Mouse (Mus musculus): ENCODE results near the gene Dnah12.
"Not testable (repeated sequence)": the region's sequence is repeated elsewhere in the genome, so short reads cannot be mapped to it uniquely, and the experiment has no call there.

Dnah12 gene

DNA sequence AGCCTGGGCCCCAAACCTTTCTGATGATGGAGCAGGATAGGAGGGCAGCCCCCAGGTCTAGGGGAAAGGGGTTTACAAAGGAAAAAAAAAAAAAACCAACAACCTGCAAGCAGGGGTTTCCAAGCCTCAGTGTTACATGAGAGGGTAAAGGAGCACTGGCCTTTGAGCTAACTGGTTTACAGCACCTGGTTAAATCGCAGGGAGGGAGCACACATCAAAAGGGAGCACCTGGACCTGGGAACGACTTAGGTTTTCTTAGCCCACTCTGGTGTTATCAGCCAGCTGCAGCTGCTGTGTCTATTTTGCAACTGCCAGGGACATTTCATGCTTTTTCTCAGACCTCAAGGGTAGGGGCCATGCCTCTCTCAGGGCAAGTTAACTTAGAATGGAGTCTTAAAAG, 26.6 kb downstream of the Dnah12 start:
- DNase-seq (ENCODE audit: low spot score in 2 of 2): not testable (repeated sequence)

DNA sequence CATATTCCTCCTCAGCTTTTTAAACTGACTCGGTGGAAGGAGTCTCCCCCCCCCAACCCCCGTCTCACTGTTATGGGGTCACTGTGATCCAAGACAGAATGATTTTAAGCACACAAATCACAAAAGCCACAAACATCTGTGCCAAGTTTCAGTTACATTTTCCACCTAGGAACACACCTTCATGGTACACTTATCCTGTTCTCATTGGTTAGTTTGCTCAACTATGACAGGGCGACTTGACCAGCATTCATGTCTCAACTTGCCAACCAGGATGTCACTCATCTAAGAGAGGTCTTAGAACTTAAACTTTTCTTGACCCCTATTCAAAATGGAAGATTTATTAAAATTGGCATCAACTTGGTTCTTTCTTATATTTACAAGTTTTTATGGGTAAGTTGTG, 31.8 kb downstream of the Dnah12 start:
- DNase-seq (ENCODE audit: low spot score in 2 of 2): no peak

DNA sequence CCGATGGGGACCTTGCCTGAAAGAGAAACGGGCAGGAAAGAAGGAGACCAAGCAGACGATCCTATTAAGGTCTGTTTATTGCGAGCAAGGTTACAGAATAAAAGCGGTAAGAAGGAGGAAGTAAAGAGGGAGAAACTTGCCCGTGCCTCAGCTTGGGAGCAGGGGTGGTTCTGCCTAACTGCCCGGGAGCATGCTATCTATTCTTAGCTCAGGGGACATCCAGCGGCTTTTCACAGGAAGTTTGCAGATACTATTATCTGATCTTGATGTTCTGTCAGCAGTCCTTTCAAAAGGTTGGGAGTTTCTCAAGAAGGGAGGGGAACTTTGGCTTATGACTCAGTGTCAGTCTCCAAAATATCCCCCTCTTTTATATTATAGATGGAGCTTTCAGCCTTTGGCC, 65.5 kb downstream of the Dnah12 start:
- no peak for DNase-seq (ENCODE audit: low spot score in 2 of 2)

DNA sequence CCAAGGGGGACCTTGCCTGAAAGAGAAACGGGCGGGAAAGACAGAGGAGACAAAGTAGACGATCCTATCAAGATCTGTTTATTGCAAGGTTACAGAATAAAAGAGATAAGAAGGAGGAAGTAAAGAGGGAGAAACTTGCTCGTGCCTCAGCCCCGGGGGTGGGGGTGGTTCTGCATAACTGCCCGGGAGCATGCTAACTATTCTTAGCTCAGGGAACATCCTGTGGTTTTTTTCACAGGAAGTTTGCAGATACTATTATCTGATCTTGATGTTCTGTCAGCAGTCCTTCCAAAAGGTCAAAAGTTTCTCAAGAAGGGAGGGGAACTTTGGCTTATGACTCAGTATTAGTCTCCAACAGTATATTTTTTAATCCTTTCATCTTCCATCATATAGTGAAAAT, 71.8 kb downstream of the Dnah12 start:
- DNase-seq (ENCODE audit: low spot score in 2 of 2): no peak

DNA sequence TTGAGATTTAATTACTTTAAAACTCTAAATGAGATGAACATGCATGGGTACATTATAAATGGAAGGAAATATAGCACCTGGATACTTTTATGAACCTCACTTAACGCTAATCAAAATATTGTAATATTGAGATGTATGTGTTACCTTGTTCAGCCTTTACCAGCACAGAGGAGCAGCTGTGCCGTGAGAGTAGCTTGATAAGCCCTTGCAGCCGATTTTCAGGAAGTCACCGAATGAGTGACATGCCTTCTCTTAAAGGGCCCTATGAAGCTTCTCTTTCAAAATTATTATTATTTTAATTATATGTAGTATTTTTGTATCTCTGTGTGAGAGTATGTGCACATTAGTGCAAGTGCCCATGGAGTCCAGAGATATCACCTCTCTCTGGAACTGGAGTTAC, 75.1 kb downstream of the Dnah12 start:
- no peak for DNase-seq (ENCODE audit: low spot score in 2 of 2)

DNA sequence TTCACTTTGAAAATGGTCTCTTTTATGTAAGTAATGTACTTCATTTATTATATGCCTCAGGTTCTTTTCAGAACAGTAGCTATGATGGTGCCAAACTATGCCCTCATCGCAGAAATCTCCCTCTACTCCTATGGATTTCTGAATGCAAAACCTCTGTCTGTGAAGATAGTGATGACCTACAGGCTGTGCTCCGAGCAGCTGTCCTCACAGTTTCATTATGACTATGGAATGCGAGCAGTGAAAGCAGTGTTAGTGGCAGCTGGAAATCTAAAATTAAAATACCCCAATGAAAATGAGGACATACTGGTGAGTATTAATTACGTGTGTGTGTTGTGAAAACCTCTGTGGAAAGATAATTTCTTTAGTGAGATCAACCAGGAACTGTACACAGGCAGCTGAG, 80.5 kb downstream of the Dnah12 start:
- DNase-seq (ENCODE audit: low spot score in 2 of 2): no peak

DNA sequence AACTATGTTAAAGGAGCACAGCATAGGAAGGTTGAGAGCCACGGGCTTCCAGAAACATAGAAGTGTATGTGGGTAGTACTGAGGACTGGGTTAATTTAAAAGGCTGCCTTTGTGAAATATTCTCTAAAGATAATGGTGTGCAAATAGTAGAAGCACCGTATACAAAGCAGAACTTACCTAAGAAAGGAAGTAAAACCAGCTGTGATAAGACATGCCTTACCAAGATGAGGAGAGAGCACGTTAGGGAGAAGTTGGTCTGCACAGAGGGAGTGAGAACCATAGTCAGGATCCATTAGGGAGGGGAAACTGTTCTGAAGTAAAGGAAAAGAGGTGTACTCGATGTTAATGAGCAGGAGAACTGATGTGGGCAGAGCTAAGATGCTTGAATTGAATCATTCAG, 90.7 kb downstream of the Dnah12 start:
- DNase-seq (ENCODE audit: low spot score in 2 of 2): no peak

DNA sequence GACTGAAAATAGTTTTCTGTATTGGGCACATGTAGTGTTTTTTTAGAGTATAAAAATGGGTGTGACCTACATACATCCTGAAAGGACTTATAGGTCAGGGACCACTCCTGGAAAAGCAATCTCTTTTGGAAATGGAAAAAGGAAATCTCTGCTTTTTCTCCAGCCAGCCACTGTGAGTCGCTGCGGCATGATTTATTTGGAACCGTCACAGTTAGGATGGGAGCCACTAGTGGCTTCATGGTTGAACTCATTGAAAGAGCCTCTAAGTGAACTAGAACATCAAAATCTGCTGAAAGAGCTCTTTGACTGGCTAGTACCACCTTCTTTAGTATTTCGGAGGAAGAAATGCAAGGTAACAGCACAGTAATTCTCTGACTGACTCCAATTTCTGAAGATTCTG, 92.6 kb downstream of the Dnah12 start:
- DNase-seq (ENCODE audit: low spot score in 2 of 2): no peak

DNA sequence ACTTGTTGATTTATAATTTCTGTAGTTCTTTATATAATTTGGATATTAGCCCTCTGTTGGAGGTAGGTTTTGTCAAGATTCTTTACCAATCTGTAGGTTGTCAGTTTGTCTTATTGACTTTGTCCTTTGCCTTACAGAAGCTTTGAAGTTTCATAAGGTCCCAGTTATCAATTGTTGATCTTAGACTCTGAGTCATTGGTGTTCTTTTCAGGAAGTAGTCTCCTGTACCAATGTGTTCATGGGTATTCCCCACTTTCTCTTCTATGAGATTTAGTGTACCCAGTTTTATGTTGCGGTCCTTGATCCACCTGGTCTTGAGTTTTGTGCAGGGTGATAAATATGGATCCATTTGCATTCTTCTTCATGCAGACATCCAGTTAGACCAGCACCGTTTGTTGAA, 101.4 kb downstream of the Dnah12 start:
- no peak for DNase-seq (ENCODE audit: low spot score in 2 of 2)

DNA sequence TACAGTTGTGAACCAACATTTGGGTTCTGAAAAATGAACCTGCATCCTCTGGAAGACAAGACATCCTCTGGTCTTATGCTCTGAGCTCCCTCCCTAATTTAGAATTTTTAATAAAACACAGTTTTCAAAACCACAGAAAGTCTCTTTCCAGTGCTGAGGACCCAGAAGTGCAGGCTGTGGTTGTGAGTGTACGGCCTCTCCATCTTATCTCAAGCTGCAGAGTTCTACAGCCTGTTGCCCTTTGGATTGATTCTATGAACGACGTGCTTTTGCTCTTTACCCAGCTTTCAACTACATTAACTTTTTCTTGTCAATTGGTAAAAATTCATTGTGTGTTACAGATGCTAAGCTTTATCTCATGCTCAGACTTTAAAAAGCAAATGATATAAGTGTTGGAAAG, 105.3 kb downstream of the Dnah12 start:
- no peak for DNase-seq (ENCODE audit: low spot score in 2 of 2)

DNA sequence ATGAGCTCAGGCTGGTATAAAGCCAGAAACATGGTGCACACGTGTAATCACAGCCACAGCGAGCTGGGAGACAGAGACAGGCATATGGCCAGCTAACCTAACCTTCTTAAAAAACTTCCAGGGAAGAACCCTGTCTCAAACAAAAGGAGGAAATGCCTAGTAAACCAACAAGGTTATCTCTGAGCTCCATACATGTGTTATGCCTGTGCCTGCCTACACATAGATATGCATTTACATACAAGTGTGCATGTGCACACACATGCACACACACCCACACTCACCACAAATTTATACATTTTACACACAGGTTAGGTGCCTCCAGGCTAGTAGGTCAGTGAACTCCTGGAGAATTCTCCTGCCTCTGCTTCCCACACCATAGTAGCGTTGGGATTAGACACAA, 106.2 kb downstream of the Dnah12 start:
- DNase-seq (ENCODE audit: low spot score in 2 of 2): no peak

DNA sequence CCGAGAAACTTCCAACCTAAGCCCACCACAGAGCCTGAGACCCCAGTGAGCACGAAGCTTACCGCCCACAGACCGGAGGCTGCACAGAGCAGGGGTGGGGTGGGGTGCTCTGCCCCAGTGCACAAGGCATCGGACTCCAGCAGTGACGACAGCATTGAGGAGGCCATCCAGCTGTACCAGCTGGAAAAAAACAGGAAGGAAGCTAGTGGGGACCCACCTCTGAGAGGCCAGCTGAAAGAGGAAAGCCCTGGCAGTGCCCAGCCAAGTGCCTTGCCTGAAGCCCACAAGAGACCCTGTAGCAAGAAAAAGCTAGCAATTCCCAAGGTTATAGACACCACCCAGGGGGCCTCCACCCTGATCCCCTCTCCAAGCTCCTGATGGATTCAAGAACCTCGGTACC, 112.4 kb downstream of the Dnah12 start:
- DNase-seq (ENCODE audit: low spot score in 2 of 2): no peak

DNA sequence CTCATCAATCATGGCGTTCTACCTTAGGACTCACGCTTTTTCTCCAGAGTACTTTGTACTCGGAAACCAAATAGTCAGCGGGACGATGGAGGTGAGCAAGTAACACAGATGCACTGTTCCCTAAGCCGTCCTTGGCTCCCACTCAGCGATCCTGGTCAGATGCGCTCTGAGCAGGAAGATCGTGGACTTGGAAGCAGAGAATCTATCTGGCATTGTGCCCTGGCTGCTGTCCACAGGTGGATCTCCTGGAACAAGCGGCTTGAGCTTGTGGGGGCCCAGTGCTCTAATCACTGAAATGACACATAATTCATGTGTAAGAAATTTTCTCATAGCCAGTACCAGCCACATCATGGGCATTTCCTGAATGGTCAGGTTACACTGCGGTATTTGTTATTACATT, 119.7 kb downstream of the Dnah12 start:
- no peak for DNase-seq (ENCODE audit: low spot score in 2 of 2)

DNA sequence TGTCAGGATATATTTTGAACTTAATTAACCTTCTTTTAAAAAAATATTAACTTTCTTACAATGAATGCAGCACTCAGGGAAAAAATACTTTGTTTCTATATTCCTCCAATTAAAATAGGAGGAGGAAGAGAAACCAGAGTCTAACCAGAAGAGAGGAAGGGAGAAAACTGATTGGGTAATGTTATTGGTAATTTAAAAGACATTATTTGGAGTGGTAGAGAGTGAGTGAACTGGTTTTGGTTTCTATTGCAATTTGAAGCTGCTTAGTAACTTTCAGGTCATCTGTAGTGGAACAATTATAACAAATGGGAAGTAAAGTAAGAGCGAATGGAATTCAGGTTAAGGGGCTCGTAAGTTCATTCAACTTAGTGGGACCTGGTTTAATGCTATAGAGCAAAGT, 120.8 kb downstream of the Dnah12 start:
- no peak for DNase-seq (ENCODE audit: low spot score in 2 of 2)

DNA sequence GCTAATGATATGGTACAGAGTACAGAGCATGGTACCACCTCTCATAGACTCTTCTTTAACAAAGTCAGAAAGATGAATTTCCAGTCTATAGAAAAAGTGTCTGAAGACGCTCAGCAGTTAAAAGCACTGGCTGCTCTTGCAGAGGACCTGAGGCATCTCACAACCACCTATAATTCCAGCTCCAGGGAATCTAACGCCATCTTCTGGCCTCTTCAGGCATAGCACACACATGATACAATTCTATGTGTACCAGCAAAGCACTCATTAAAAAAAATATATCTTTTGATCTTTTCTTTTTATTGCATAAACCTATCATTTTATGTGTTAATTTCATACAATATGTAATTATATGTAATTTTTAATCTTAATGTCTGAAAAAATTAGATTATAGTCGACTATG, 121.8 kb downstream of the Dnah12 start:
- DNase-seq (ENCODE audit: low spot score in 2 of 2): no peak

DNA sequence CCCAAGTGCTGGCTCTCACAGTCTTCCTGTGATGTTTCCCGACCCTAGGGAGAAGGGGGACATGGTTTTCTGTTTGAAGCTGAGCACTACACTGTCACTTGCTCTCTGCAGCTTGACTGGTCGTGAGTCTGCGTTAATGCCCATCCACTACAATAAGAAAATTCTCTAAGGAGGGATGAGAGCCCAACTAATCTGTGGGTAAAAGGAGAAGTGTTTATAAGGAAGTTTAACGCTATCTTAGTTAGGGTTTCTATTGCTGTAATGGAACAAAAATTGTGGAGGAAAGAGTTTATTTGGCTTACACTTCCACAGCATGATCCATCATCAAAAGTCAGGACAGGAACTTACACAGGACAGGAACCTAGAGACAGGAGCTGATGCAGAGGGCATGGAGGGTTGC, 123.7 kb downstream of the Dnah12 start:
- no peak for DNase-seq (ENCODE audit: low spot score in 2 of 2)

DNA sequence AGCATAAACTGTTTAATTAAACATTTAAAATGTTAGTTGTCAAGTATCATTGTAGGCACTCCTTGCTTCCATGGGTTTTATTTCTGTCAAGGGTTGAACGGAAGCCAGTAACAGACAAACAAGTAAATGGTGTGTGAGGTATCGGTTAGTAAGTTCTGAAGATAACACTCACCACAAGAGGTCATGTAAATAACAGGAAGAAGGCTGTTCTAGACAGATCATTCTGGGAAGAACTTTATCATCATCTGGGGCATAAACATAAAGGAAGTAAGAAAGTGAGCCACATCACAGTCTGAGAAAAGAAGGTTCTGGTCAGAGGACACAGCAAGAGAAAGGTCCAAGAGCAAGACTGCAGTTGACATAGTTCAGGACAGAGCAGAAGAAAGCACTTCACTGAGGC, 132.9 kb downstream of the Dnah12 start:
- no peak for DNase-seq (ENCODE audit: low spot score in 2 of 2)

DNA sequence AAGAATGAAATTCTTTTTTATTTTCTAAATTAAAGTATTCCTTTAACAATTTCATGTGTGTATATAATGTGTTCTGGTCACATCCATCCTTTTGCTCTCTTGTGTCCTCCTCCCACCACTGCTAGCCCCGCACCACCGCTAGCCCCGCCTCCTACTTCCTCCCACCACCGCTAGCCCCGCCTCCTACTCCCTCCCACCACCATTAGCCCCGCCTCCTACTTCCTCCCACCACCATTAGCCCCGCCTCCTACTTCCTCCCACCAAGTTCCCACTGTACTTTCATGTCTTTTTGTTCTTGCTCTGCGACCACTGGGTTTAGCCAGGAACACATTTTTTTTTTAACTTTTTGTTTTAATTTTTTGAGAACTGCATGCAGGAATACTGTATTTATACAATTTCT, 160.0 kb downstream of the Dnah12 start:
- no peak for DNase-seq (ENCODE audit: low spot score in 2 of 2)

DNA sequence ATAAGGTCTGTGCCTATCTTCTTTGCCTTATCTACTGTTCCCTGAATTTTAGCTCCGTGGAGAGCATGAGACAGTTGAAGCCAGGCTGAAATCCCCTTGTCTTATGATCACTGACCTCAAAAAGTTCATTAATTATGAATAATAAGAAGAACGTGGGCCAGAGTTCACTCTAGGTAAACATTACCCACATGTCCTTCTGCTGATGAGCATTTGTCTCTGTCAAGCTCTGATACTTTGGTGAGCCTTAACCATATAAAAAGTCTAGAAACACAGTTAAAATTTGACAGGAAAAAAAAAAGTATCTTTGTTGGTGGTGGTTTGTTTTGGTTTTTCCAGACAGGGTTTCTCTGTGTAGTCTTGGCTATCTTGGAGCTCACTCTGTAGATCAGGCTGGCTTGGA, 161.0 kb downstream of the Dnah12 start:
- DNase-seq (ENCODE audit: low spot score in 2 of 2): no peak

DNA sequence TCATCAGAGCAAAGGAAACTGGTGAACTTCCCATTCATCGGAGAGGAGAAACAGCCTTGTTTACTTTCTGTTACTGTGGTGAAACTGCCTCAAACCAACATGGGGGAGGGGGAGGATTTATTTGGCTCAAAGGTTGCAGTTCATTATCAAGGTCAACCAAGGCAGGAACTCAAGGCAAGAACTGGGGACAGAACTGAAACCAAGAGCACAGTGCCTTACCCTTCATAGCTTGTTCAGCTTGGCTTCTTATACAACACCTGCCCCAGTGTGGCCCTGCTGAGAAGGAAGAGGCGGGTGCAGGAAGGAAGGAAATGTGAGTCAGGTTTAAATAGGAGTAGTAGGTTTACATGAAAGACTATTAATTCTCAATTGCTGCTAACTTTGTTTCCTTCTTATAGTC, 165.3 kb downstream of the Dnah12 start:
- no peak for DNase-seq (ENCODE audit: low spot score in 2 of 2)

DNA sequence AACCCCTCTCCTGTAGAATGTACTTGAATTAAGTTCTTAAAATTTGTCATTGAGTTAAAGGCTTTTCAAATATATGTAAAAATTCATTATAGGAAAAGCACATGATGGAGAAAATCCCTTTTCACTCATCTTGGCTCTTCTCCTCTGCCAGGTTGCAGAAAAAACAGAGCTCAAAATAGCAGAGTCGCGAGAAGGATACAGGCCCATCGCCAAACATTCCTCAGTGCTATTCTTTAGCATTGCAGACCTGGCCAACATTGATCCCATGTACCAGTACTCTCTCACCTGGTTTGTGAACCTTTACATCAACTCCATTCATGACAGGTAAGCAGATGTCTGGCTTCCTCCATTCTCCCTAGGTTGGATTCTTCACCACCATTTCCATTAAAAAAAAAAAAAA, 165.9 kb downstream of the Dnah12 start:
- DNase-seq (ENCODE audit: low spot score in 2 of 2): no peak

DNA sequence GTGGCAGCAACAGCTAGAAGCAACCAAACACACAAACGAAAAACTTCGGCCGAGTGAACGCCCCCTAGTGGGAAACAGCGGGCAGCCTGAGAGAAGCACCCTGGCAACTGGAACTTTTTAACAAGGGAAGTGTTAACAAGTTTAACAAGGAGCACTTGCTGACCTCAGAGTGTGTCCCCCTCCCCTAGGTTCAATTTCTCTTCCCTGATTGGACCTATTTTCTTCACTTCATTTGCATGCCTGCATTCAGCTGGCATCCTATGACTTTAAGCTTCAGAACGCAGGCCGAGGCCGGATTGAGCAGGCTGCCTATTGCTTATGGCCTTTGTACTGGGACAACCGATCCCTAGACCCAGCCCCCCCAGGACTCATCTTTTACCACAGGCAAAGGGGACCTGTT, 174.3 kb downstream of the Dnah12 start:
- DNase-seq (ENCODE audit: low spot score in 2 of 2): no peak

DNA sequence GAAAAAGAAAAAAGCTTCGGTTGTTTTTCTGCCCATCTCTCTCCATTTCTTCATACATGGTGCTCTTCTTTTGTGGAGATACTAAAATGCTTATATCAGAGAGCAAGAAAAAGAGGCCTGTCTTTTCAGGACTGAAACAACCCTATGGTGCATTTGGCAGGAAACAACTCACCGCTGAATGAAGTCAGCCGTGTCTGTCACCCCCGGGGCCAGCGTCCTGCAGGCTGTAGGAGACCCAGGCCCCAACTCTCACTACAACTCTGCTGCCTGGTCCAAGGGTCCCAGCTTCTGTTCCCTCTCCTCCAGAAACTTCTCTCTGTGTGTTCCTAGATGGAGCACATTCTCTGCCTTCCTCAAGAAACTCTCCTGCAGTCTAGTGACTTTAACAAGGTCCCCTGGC, 175.2 kb downstream of the Dnah12 start:
- no peak for DNase-seq (ENCODE audit: low spot score in 2 of 2)

DNA sequence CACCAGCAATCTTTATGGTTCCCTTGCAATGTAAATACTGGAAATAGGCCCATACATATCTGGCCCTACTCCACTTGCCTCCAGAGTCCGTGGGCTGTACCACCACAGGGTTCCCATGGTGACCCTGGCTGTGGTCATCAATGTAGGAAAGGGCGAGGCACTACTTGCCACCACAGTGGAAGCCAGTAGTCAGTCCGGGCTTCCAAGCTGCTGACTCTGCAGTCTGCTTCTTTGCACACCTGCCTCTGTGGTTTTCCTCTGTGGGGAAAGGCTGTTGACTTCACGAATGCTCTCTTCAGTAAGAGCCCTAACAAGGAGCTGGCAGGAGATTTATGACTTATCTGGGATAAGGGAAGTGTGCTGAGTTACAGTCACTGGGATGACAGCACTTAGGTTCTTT, 185.7 kb downstream of the Dnah12 start:
- no peak for DNase-seq (ENCODE audit: low spot score in 2 of 2)

DNA sequence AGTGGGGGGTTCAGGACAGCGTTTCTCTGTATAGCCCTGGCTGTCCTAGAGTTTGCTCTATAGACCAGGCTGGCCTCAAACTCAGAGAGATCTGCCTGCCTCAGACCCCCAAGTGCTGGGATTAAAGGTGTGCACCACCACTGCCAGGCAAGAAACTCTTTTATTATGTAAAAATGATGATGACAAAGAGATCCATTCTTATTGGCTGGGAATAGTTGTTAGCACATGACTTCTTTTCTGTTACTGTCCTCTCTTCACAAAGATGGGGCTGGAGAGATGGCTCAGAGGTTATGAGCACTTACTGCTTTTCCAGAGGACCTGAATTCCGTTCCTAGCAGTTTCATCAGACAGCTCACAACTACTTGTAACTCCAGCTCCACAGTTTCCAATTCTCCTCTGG, 186.9 kb downstream of the Dnah12 start:
- DNase-seq (ENCODE audit: low spot score in 2 of 2): no peak
